Mouse (Mus musculus): ENCODE results near the gene Nup88. TPM values are rescaled to one million over a fixed set of nuclear protein-coding genes. Genes with fewer than 3 reads are reported as not detected.
"Not testable (repeated sequence)": the region's sequence is repeated elsewhere in the genome, so short reads cannot be mapped to it uniquely, and the experiment has no call there.

Nup88 gene
- polyA plus RNA-seq, 1 experiment = 56.2 TPM

DNA sequence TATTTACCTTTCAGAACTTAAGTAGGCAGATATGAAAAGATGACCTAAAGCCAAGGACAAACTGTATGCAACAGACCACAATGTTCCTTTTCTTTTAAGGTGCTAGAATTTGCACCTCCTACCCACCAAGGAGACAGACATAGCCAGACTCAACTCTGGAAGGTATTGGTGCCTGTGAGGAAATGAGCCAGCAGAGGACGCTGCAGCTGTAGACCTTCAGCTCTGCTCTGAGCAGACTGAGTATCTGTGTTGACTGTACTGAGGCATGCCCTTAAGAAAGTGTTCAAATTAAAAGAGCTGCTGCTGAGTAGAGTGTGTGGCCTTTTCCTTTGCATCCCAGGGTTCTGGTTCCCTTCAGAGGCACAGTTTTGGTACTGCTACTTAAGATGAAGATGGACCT, 27.2 kb downstream of the Nup88 start:
- no peak overlapping the region for H3K27ac ChIP-seq (ENCODE audit: insufficient read depth, low read depth, low read length)
- H3K4me3 ChIP-seq (ENCODE audit: insufficient read depth, low read length) = no peak overlapping the region
- TF ChIP-seq POLR2A (IDR thresholded peaks at IDR 0.05; ENCODE audit: borderline replicate concordance, low read depth, low read length) (no peak), CTCF (IDR thresholded peaks at IDR 0.05; ENCODE audit: low read depth, low read length) (no peak)
- H3K4me1 ChIP-seq (ENCODE audit: control insufficient read depth, insufficient read depth, low read length) = peaks cover 18% of the 10 kb centered on the region

DNA sequence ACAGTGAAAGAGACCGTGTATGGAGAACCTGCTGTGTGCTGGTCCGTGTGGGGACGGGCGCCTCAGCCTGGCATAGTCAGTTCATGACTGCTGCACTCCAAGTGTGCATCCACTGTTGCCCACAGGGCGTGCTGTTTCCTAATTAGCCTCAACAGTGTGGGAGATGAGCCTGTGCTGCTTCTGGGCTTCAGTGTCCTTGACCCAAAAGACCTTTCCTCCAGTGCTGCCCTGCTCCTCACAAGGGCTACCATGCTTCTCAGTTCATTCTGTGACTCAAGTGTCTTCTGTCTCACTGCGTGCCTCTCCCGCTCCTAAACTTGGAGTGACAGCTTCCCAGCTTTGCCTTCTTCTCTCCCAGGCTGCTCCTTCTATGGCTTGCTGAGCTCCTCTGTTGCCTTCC, 34.5 kb downstream of the Nup88 start:
- no peak for TF ChIP-seq CTCF (IDR thresholded peaks at IDR 0.05; ENCODE audit: low read depth, low read length)
- no peak for TF ChIP-seq POLR2A (IDR thresholded peaks at IDR 0.05; ENCODE audit: borderline replicate concordance, low read depth, low read length)
- H3K27ac ChIP-seq (ENCODE audit: insufficient read depth, low read depth, low read length) = no peak overlapping the region
- H3K4me3 ChIP-seq (ENCODE audit: insufficient read depth, low read length) = no peak overlapping the region
- no peaks in the 10 kb centered on the region for H3K4me1 ChIP-seq (ENCODE audit: control insufficient read depth, insufficient read depth, low read length)

DNA sequence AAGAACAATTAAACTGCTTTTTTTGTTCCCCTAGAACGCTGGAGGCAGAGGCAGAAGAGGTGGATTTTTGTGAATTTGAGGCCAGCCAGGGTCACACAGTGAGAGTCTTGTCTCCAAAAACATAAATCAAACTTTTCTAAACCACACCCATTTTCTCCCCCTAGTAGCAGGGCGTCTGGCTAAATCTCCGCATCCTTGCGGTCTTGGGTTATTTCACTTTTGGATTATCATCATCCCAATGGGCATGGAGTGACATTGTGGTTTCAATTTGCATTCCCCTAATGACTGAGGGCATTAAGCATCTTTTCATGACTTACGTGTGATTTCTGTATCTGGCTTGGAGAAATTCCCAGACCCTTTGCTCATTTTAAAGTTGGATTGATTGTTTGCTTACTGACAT, 38.3 kb downstream of the Nup88 start:
- peaks cover 3% of the 10 kb centered on the region for H3K4me1 ChIP-seq (ENCODE audit: control insufficient read depth, insufficient read depth, low read length)
- H3K27ac ChIP-seq (ENCODE audit: insufficient read depth, low read depth, low read length) = no peak overlapping the region
- TF ChIP-seq CTCF (IDR thresholded peaks at IDR 0.05; ENCODE audit: low read depth, low read length) (no peak), POLR2A (IDR thresholded peaks at IDR 0.05; ENCODE audit: borderline replicate concordance, low read depth, low read length) (no peak)
- H3K4me3 ChIP-seq (ENCODE audit: insufficient read depth, low read length) = no peak overlapping the region

DNA sequence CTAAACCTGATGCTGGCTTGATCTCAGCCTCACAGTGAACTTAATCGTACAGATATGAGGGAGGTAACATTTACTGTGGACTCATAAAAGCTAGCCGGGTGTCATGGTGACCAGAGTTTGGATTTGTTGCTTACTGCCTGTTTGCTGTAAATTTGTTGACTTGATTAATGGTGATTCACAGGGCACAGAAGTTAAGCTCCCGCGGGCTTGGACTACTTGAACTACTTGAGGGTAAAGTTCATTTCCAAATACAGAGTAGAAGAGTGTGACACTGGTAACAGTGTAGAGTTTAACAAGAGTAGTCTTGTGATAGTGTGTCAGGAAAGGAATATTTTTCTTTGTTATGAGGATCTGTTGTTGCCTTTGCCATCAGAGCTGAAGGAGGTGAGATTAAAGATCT, 50.2 kb downstream of the Nup88 start:
- peaks cover 26% of the 10 kb centered on the region for H3K4me1 ChIP-seq (ENCODE audit: control insufficient read depth, insufficient read depth, low read length)
- no peak overlapping the region for H3K4me3 ChIP-seq (ENCODE audit: insufficient read depth, low read length)
- H3K27ac ChIP-seq (ENCODE audit: insufficient read depth, low read depth, low read length) = no peak overlapping the region
- TF ChIP-seq CTCF (IDR thresholded peaks at IDR 0.05; ENCODE audit: low read depth, low read length) (no peak), POLR2A (IDR thresholded peaks at IDR 0.05; ENCODE audit: borderline replicate concordance, low read depth, low read length) (no peak)

DNA sequence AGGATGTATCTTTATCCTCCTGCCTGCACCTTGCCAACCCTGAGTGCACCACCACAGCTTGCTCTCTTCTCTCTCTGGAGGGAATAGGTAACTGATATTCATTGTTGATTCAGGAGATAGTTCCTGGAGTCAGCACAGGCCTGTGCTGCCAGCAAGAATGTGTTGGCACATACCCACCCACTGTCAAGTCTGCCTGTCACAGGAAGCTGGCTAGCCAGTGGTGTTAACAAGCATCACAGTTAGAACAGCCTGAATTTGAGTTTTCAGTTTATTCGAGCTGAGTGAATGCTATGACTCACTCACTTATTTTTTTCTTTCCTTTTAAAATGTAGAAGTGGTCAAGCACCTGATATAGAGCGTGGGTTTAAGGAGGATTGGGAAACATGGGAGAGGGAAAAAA, 51.9 kb downstream of the Nup88 start:
- peaks cover 29% of the 10 kb centered on the region for H3K4me1 ChIP-seq (ENCODE audit: control insufficient read depth, insufficient read depth, low read length)
- no peak for TF ChIP-seq CTCF (IDR thresholded peaks at IDR 0.05; ENCODE audit: low read depth, low read length)
- no peak for TF ChIP-seq POLR2A (IDR thresholded peaks at IDR 0.05; ENCODE audit: borderline replicate concordance, low read depth, low read length)
- peak overlapping the region; percentile 69 for H3K27ac ChIP-seq (ENCODE audit: insufficient read depth, low read depth, low read length)
- H3K4me3 ChIP-seq (ENCODE audit: insufficient read depth, low read length) = no peak overlapping the region

DNA sequence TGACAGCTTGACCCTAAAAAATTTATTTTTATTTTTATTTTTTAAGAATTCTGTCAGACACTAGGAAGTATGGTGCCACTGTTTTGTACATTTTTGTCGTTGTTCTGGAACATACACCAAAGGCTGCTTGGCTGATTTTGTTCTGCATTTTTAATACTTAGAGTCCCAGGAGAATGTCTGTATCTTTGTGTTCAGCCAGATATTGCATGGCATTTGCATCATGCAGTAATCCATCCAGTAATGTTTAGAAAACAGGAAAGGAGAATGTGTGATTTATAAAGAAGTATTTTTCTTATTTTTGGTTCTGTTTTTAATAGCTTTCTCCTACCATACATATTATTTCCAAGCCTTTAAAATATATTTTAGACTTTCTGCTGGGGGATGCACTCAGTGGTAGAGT, 57.9 kb downstream of the Nup88 start:
- Histone ChIP-seq H3K4me3 (ENCODE audit: insufficient read depth, low read length) (no peak overlapping the region), H3K4me1 (ENCODE audit: control insufficient read depth, insufficient read depth, low read length) (peaks cover 21% of the 10 kb centered on the region), H3K27ac (ENCODE audit: insufficient read depth, low read depth, low read length) (no peak overlapping the region)
- TF ChIP-seq CTCF (IDR thresholded peaks at IDR 0.05; ENCODE audit: low read depth, low read length) (no peak), POLR2A (IDR thresholded peaks at IDR 0.05; ENCODE audit: borderline replicate concordance, low read depth, low read length) (no peak)

DNA sequence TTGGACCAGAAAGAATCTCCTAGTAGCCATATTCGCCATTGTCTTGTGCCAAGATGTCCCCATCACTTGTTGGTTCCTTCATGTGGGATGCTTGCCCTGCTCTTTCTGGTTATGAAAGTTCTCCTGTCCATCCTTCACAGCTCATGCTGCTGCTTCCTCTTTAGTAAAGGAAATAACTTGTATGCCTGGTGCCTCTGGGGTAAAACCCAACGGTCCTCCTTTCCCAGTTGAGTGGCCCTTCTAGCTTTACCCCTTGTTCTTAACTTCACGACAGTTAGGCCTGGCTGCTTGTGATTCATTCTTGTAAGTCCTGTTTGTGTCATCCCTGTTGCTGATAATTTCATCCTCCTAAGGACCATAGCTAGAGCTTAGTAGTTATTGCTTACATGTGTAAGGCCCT, 58.5 kb downstream of the Nup88 start:
- Histone ChIP-seq H3K27ac (ENCODE audit: insufficient read depth, low read depth, low read length) (no peak overlapping the region), H3K4me3 (ENCODE audit: insufficient read depth, low read length) (no peak overlapping the region), H3K4me1 (ENCODE audit: control insufficient read depth, insufficient read depth, low read length) (peaks cover 18% of the 10 kb centered on the region)
- TF ChIP-seq POLR2A (IDR thresholded peaks at IDR 0.05; ENCODE audit: borderline replicate concordance, low read depth, low read length) = no peak
- no peak for TF ChIP-seq CTCF (IDR thresholded peaks at IDR 0.05; ENCODE audit: low read depth, low read length)

DNA sequence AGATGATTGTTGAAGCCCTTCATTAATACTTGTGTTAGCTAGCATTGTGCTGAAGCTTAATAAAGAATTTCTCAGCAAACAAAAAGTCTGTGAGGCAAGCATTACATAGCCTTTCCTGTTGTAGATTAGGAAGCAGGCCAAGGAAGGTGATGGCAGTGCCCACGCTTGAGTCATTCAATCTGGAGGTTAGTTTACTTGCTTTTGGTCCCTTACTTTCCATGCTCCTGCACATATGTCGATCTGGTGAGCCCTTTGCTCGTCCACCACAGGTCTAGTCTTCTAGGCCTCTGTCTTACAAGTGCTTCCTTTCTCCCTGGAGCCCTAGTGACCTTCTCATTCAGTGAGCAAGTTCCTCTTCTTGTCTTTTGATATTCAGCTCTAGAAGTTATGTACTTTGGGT, 63.1 kb downstream of the Nup88 start:
- TF ChIP-seq POLR2A (IDR thresholded peaks at IDR 0.05; ENCODE audit: borderline replicate concordance, low read depth, low read length) (no peak), CTCF (IDR thresholded peaks at IDR 0.05; ENCODE audit: low read depth, low read length) (no peak)
- Histone ChIP-seq H3K4me3 (ENCODE audit: insufficient read depth, low read length) (no peak overlapping the region), H3K4me1 (ENCODE audit: control insufficient read depth, insufficient read depth, low read length) (peaks cover 19% of the 10 kb centered on the region), H3K27ac (ENCODE audit: insufficient read depth, low read depth, low read length) (peak overlapping the region; percentile 54)

DNA sequence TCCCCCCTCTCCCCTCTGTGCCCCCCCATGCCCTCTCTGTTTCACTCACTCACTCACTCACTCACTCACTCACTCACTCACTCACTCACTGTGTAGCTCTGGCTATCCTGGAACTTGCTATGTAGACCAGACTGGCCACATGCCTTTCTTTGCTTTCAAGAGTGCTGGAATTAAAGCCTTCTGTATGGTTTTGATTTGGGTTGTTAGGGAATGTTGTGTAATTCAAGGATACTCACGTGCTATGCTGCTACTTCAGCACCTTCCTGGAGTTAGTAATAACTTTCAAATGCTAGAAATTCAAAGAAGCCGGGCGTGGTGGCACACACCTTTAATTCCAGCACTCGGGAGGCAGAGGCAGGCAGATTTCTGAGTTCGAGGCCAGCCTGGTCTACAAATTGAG, 71.6 kb downstream of the Nup88 start:
- Histone ChIP-seq H3K27ac (ENCODE audit: insufficient read depth, low read depth, low read length) (peak overlapping the region; percentile 95), H3K4me1 (ENCODE audit: control insufficient read depth, insufficient read depth, low read length) (peaks cover 26% of the 10 kb centered on the region)
- H3K4me3 ChIP-seq (ENCODE audit: insufficient read depth, low read length) = not testable (repeated sequence)

DNA sequence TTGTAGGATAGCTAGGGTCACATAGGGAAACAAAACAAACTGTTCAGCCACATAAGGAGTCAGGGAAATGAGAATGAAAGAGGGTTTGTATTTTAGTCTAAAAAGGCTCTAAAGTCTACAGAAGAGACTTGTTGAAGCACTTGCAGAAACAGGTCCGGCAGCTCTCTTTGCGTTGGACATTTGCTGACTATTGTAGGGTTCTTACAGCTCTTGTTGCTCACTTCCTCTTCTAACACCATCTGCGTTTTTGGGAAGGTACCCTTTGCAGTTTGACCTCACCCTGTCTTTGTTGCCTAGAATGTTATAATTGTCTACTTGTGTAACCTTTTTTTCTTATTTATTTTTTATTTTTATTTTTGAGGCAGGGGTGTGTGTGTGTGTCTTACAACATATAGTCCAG, 72.1 kb downstream of the Nup88 start:
- Histone ChIP-seq H3K4me1 (ENCODE audit: control insufficient read depth, insufficient read depth, low read length) (peaks cover 27% of the 10 kb centered on the region), H3K27ac (ENCODE audit: insufficient read depth, low read depth, low read length) (peak overlapping the region; percentile 95), H3K4me3 (ENCODE audit: insufficient read depth, low read length) (no peak overlapping the region)
- TF ChIP-seq POLR2A (IDR thresholded peaks at IDR 0.05; ENCODE audit: borderline replicate concordance, low read depth, low read length) (no peak), CTCF (IDR thresholded peaks at IDR 0.05; ENCODE audit: low read depth, low read length) (no peak)

Other genes starting within 250 kb of the Nup88 start
- 2.7 and 3.3 TPM in 2 replicates for gene Zfp3, start 205.8 kb downstream of the Nup88 start, polyA plus RNA-seq (2012; ENCODE audit: insufficient read depth, insufficient read length, missing spikeins)
- gene Scimp, start 157.4 kb downstream of the Nup88 start, polyA plus RNA-seq (2012; ENCODE audit: insufficient read depth, insufficient read length, missing spikeins) = 1.1 TPM in 1 of 2 replicates, not detected in the other
- 49.2 and 51.8 TPM in 2 replicates for gene Rabep1, start 125.2 kb downstream of the Nup88 start, polyA plus RNA-seq (2012; ENCODE audit: insufficient read depth, insufficient read length, missing spikeins)
- gene Rpain, start 240 bp upstream of the Nup88 start, polyA plus RNA-seq (2012; ENCODE audit: insufficient read depth, insufficient read length, missing spikeins) = 60.5 and 65.8 TPM in 2 replicates
- gene C1qbp, start 13.1 kb upstream of the Nup88 start, polyA plus RNA-seq (2012; ENCODE audit: insufficient read depth, insufficient read length, missing spikeins) = 49.8 and 63.2 TPM in 2 replicates
- 12.6 and 13.2 TPM in 2 replicates for gene Dhx33, start 34.5 kb upstream of the Nup88 start, polyA plus RNA-seq (2012; ENCODE audit: insufficient read depth, insufficient read length, missing spikeins)
- gene Mis12, start 49.6 kb upstream of the Nup88 start, polyA plus RNA-seq (2012; ENCODE audit: insufficient read depth, insufficient read length, missing spikeins) = 29.7 and 29.8 TPM in 2 replicates
- 81.9 and 90.4 TPM in 2 replicates for gene Derl2, start 49.9 kb upstream of the Nup88 start, polyA plus RNA-seq (2012; ENCODE audit: insufficient read depth, insufficient read length, missing spikeins)
- gene 6330403K07Rik, start 63.5 kb upstream of the Nup88 start, polyA plus RNA-seq (2012; ENCODE audit: insufficient read depth, insufficient read length, missing spikeins) = not detected in 2 replicates
- gene Nlrp1a, start 174.7 kb upstream of the Nup88 start, polyA plus RNA-seq (2012; ENCODE audit: insufficient read depth, insufficient read length, missing spikeins) = 4.1 and 5.5 TPM in 2 replicates